Mouse (Mus musculus) stomach, embryonic 16.5 days (tissue): ENCODE measurements around the gene Smad1. TPM values are rescaled to one million over a fixed set of nuclear protein-coding genes. Genes with fewer than 3 reads are reported as not detected.

ENCODE experiments used
- ATAC-seq: fragments of 200-750 bp; cut with Nextera tagmentation; 2 replicates; pipeline ENCODE4 v1.8.0; 2017; ENCODE audit warnings: moderate number of reproducible peaks, moderate TSS enrichment; ENCODE audit not compliant: insufficient read depth, low FRiP score
- H3K27ac ChIP-seq: fragments of 300-500 bp; sonication (generic); 2 replicates; pipeline ENCODE4 v1.5.1; 2014; ENCODE audit warnings: low read length
- H3K27me3 ChIP-seq: fragments of 300-500 bp; sonication (generic); 2 replicates; pipeline ENCODE4 v1.6.1; 2014; ENCODE audit warnings: low read length, control low read depth, mixed read lengths; ENCODE audit not compliant: control insufficient read depth, insufficient read depth
- H3K36me3 ChIP-seq: fragments of 300-500 bp; sonication (generic); 2 replicates; pipeline ENCODE4 v1.6.1; 2014; ENCODE audit warnings: low read length; ENCODE audit not compliant: control insufficient read depth, insufficient read depth
- H3K4me1 ChIP-seq: fragments of 300-500 bp; sonication (generic); 2 replicates; pipeline ENCODE4 v1.6.1; 2014; ENCODE audit warnings: low read length, control low read depth, mixed read lengths; ENCODE audit not compliant: control insufficient read depth, insufficient read depth
- H3K4me2 ChIP-seq: fragments of 300-500 bp; sonication (generic); 2 replicates; pipeline ENCODE4 v1.6.1; 2014; ENCODE audit warnings: low read depth, low read length, mixed read lengths
- H3K4me3 ChIP-seq: fragments of 300-500 bp; sonication (generic); replicated peaks from 2 replicates; pipeline ENCODE4 v1.5.1; 2014; ENCODE audit warnings: mild to moderate bottlenecking, low read length
- H3K9ac ChIP-seq: fragments of 300-500 bp; sonication (generic); 2 replicates; pipeline ENCODE4 v1.6.1; 2014; ENCODE audit warnings: low read length
- H3K9me3 ChIP-seq: fragments of 300-500 bp; sonication (generic); replicated peaks from 2 replicates; pipeline ENCODE4 v1.6.1; 2016; ENCODE audit warnings: low read length, control low read depth; ENCODE audit not compliant: control insufficient read depth
- WGBS: fragments of 180-500 bp; shearing (Covaris S2); extraction: QIAGEN DNeasy Blood & Tissue Kit; methylation state at CpG from one replicate; pipeline ENCODE4 v1.1.7; 2014; 5-methylcytosine and 5-hydroxymethylcytosine counted together
- polyA plus RNA-seq: library from polyadenylated mRNA; unstranded; fragments of >200 nt; fragmentation: Nextera tagmentation; extraction: Ambion mirVana; gene quantifications from 2 replicates; pipeline ENCODE4 v1.2.1, GENCODE M21; 2015

Smad1 gene
- polyA plus RNA-seq, 1 experiment from 2014 or later = 37.4 TPM

GRCm38 (mm10) chr8:79351916-79352315 lies 47.4 kb downstream of the Smad1 start:
- H3K9ac ChIP-seq = no peak overlapping the region
- ATAC-seq = no peak
- no peaks in the 10 kb centered on the region for H3K27me3 ChIP-seq
- WGBS = 81% methylated on average over 8 of the region's 8 CpGs
- H3K36me3 ChIP-seq = peaks cover 8% of the 10 kb centered on the region
- H3K27ac ChIP-seq = peak overlapping the region; percentile 87
- no peak overlapping the region for H3K4me3 ChIP-seq
- H3K4me2 ChIP-seq = no peak overlapping the region
- no peaks in the 10 kb centered on the region for H3K9me3 ChIP-seq
- H3K4me1 ChIP-seq = peaks cover 38% of the 10 kb centered on the region

- Histone ChIP-seq H3K4me3 (no peak overlapping the region), H3K4me2 (0 out of 2 replicates have a peak overlapping the region, but pooled peaks have one; percentile 13), H3K36me3 (peaks cover 11% of the 10 kb centered on the region), H3K9me3 (no peaks in the 10 kb centered on the region), H3K9ac (no peak overlapping the region), H3K27ac (peak overlapping the region; percentile 87), H3K27me3 (no peaks in the 10 kb centered on the region), H3K4me1 (peaks cover 28% of the 10 kb centered on the region)
- ATAC-seq = no peak
- WGBS = 36% methylated on average over 3 of the region's 3 CpGs
Measured at GRCm38 (mm10) chr8:79350805-79351204, 48.5 kb downstream of the Smad1 start.

GRCm38 (mm10) chr8:79350094-79350593 lies 49.2 kb downstream of the Smad1 start:
- peaks cover 11% of the 10 kb centered on the region for H3K36me3 ChIP-seq
- no peak overlapping the region for H3K4me3 ChIP-seq
- peak; percentile 81; the same call in 1 of the 2 replicates for ATAC-seq
- H3K4me1 ChIP-seq = peaks cover 25% of the 10 kb centered on the region; the same call in 1 of the 2 replicates
- no peak overlapping the region for H3K9ac ChIP-seq
- no peaks in the 10 kb centered on the region for H3K27me3 ChIP-seq
- H3K4me2 ChIP-seq = 0 out of 2 replicates have a peak overlapping the region, but pooled peaks have one; percentile 13
- H3K9me3 ChIP-seq = no peaks in the 10 kb centered on the region
- 27% methylated on average over 6 of the region's 6 CpGs for WGBS
- peak overlapping the region; percentile 87 for H3K27ac ChIP-seq

DNA sequence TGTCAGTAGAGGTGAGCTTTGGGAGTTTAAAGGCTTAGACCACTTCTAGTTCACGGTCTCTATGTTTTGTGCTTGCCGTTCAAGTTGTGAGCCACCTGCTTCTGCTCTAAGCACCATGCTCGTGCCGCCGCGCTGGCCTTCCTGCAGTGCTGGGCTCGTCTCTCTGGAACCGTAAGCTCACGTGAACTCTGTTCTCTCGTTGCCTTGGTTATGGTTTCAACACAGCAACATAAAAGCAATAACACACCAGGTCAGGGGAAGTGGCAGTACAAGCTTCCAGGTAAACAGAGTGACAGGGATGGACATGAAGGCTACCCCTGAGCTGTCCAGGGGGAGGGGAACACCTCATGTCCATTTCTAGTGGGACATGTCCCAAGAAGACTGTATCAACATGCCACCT lies 52.9 kb downstream of the Smad1 start:
- Histone ChIP-seq H3K27me3 (no peaks in the 10 kb centered on the region), H3K36me3 (peaks cover 14% of the 10 kb centered on the region; the same call in 1 of the 2 replicates)
- no peak for ATAC-seq

GRCm38 (mm10) chr8:79345856-79346255 lies 53.5 kb downstream of the Smad1 start:
- H3K9ac ChIP-seq = no peak overlapping the region
- ATAC-seq = no peak
- no peak overlapping the region for H3K27ac ChIP-seq
- H3K27me3 ChIP-seq = no peaks in the 10 kb centered on the region
- no peaks in the 10 kb centered on the region for H3K9me3 ChIP-seq
- H3K4me1 ChIP-seq = peaks cover 9% of the 10 kb centered on the region; the same call in 1 of the 2 replicates
- no peak overlapping the region for H3K4me2 ChIP-seq
- H3K4me3 ChIP-seq = no peak overlapping the region
- WGBS = 70% methylated on average over 6 of the region's 6 CpGs
- peaks cover 14% of the 10 kb centered on the region; the same call in 1 of the 2 replicates for H3K36me3 ChIP-seq

More for the DNA sequence above, 52.9 kb downstream of the Smad1 start:
- Histone ChIP-seq H3K27ac (no peak overlapping the region), H3K4me1 (peaks cover 11% of the 10 kb centered on the region; the same call in 1 of the 2 replicates), H3K4me3 (no peak overlapping the region), H3K4me2 (no peak overlapping the region), H3K9ac (no peak overlapping the region), H3K9me3 (no peaks in the 10 kb centered on the region)
- 87% methylated on average over 10 of the region's 10 CpGs for WGBS

DNA sequence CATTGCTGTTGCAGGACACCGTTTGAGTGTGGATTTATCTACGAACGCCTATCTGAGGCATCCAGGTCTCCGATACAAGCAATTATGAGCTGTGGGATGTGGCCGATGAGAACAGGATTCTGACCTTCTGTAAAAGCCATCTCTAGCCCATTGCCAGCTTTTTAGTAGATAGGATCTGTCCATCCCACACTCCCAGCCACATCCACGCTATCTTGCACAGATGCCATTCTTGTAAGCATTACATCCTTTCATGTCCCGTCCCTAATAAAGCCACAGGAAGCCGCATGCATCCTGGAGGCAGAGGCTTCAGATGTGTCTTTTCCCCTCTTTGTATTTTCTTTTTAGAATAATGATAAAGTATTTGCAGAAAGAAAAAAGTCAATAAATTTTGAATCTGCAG lies 58.1 kb downstream of the Smad1 start:
- H3K4me3 ChIP-seq = no peak overlapping the region
- no peaks in the 10 kb centered on the region for H3K27me3 ChIP-seq
- no peak overlapping the region for H3K27ac ChIP-seq
- peaks cover 11% of the 10 kb centered on the region; the same call in 1 of the 2 replicates for H3K36me3 ChIP-seq
- no peak overlapping the region for H3K9ac ChIP-seq
- WGBS = 86% methylated on average over 8 of the region's 8 CpGs
- no peak overlapping the region for H3K4me2 ChIP-seq
- no peaks in the 10 kb centered on the region for H3K9me3 ChIP-seq
- ATAC-seq = no peak
- no peaks in the 10 kb centered on the region for H3K4me1 ChIP-seq

- H3K27ac ChIP-seq = peak overlapping the region; percentile 18; the same call in 1 of the 2 replicates
- H3K27me3 ChIP-seq = no peaks in the 10 kb centered on the region
- 69% methylated on average over 9 of the region's 9 CpGs for WGBS
- no peak overlapping the region for H3K4me3 ChIP-seq
- no peaks in the 10 kb centered on the region for H3K9me3 ChIP-seq
- H3K9ac ChIP-seq = no peak overlapping the region
- no peaks in the 10 kb centered on the region for H3K4me1 ChIP-seq
- peaks cover 11% of the 10 kb centered on the region; the same call in 1 of the 2 replicates for H3K36me3 ChIP-seq
- ATAC-seq = peak; percentile 29; the same call in 1 of the 2 replicates
- H3K4me2 ChIP-seq = no peak overlapping the region
Measured at GRCm38 (mm10) chr8:79339555-79339954, 59.8 kb downstream of the Smad1 start.

- H3K9ac ChIP-seq = no peak overlapping the region
- ATAC-seq = no peak
- H3K9me3 ChIP-seq = no peaks in the 10 kb centered on the region
- H3K4me2 ChIP-seq = no peak overlapping the region
- 57% methylated on average over 10 of the region's 10 CpGs for WGBS
- H3K27ac ChIP-seq = no peak overlapping the region
- H3K27me3 ChIP-seq = no peaks in the 10 kb centered on the region
- H3K4me3 ChIP-seq = no peak overlapping the region
- peaks cover 11% of the 10 kb centered on the region; the same call in 1 of the 2 replicates for H3K36me3 ChIP-seq
- no peaks in the 10 kb centered on the region for H3K4me1 ChIP-seq
Measured at GRCm38 (mm10) chr8:79338619-79339018, 60.7 kb downstream of the Smad1 start.

DNA sequence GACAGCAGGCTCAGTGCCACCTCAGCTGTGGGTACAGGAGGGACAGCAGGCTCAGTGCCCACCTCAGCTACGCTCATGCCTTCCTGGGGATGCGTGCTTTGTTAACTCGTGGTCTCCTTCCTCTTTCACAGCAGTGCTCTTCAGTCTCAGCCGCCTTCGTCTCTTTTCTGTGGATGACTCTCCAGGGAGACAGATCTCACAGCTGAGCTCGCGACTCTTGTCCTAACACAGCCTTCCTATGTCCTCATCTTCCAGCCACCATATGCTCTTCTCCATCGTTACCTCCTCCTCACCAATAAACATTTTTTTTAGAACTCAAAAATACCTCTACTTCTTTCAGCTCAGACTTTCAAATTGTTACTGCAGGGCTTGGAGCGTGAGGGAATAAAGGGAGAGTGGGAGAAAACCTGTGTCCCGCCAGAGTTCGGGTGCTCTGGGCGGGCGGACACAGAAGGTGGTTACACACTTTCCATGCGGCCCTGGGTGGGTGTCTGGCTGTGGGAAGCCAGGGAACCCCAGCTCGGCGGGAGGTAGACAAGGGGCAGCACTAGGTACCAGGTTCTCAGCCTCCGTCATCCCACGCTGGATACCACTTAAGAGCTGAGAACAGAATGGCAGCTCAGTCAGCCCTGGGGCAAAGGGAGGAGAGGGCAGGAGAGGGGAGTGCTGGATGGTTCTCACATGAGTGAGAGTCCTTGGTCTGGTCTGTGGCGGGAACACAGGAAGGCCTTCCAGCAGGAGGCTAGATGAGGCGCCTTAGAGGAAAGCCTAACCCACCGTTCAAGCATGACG lies 67.0 kb downstream of the Smad1 start:
- ATAC-seq = no peak

More for the DNA sequence above, 67.0 kb downstream of the Smad1 start:
- H3K4me1 ChIP-seq = no peaks in the 10 kb centered on the region
- H3K27me3 ChIP-seq = no peaks in the 10 kb centered on the region
- no peak overlapping the region for H3K4me2 ChIP-seq
- H3K27ac ChIP-seq = no peak overlapping the region
- no peak overlapping the region for H3K9ac ChIP-seq
- no peak overlapping the region for H3K4me3 ChIP-seq
- H3K36me3 ChIP-seq = no peaks in the 10 kb centered on the region
- no peaks in the 10 kb centered on the region for H3K9me3 ChIP-seq
- 94% methylated on average over 22 of the region's 22 CpGs for WGBS
